Mouse (Mus musculus): ENCODE measurements at regions not wholly inside any gene's neighbourhood (a gene's known extent, or its start where the extent isn't known, plus 50 kb on each side); places are given as distances from the start of the nearest gene placed in this dataset.
"Not testable (repeated sequence)": the region's sequence is repeated elsewhere in the genome, so short reads cannot be mapped to it uniquely, and the experiment has no call there.

- H3K9me3 ChIP-seq (replicated peaks; ENCODE audit: control insufficient read depth, low read length) = no peaks in the 10 kb centered on the region
- H3K27ac ChIP-seq (ENCODE audit: low read length) = no peak overlapping the region
- no peak overlapping the region for H3K4me3 ChIP-seq (ENCODE audit: low read depth, low read length)
- WGBS (ENCODE audit: insufficient replicate concordance) = 61% methylated on average over 1 of the region's 1 CpGs
- ATAC-seq (ENCODE audit: low read depth) = no peak
- no peak overlapping the region for H3K9ac ChIP-seq (ENCODE audit: low read depth, low read length)
- no peak overlapping the region for H3K4me2 ChIP-seq (ENCODE audit: low read depth, low read length)
- no peaks in the 10 kb centered on the region for H3K4me1 ChIP-seq (ENCODE audit: control insufficient read depth, low read depth, low read length)
- H3K27me3 ChIP-seq (ENCODE audit: control insufficient read depth, insufficient read depth, low read depth, low read length) = no peaks in the 10 kb centered on the region
- H3K36me3 ChIP-seq (ENCODE audit: control insufficient read depth, insufficient read depth) = no peaks in the 10 kb centered on the region
Measured at GRCm38 (mm10) chr6:16365450-16365849, 532.8 kb downstream of the Tfec start.

GRCm38 (mm10) chr6:16362057-16362456 is 536.2 kb downstream of the Tfec start:
- no peak overlapping the region for H3K9ac ChIP-seq (ENCODE audit: low read depth, low read length)
- H3K36me3 ChIP-seq (ENCODE audit: control insufficient read depth, insufficient read depth) = no peaks in the 10 kb centered on the region
- no peaks in the 10 kb centered on the region for H3K4me1 ChIP-seq (ENCODE audit: control insufficient read depth, low read depth, low read length)
- no peak for ATAC-seq (ENCODE audit: low read depth)
- no peaks in the 10 kb centered on the region for H3K9me3 ChIP-seq (replicated peaks; ENCODE audit: control insufficient read depth, low read length)
- no peak overlapping the region for H3K4me3 ChIP-seq (ENCODE audit: low read depth, low read length)
- no peak overlapping the region for H3K4me2 ChIP-seq (ENCODE audit: low read depth, low read length)
- H3K27me3 ChIP-seq (ENCODE audit: control insufficient read depth, insufficient read depth, low read depth, low read length) = no peaks in the 10 kb centered on the region
- 47% methylated on average over 4 of the region's 4 CpGs for WGBS (ENCODE audit: insufficient replicate concordance)
- H3K27ac ChIP-seq (ENCODE audit: low read length) = no peak overlapping the region

GRCm38 (mm10) chr6:16359881-16360711 is 538.1 kb downstream of the Tfec start:
- H3K36me3 ChIP-seq (ENCODE audit: control insufficient read depth, insufficient read depth); H3K9me3 ChIP-seq (replicated peaks; ENCODE audit: control insufficient read depth, low read length); H3K27ac ChIP-seq (ENCODE audit: low read length); H3K9ac ChIP-seq (ENCODE audit: low read depth, low read length); H3K27me3 ChIP-seq (ENCODE audit: control insufficient read depth, insufficient read depth, low read depth, low read length); ATAC-seq (ENCODE audit: low read depth); H3K4me3 ChIP-seq (ENCODE audit: low read depth, low read length); H3K4me2 ChIP-seq (ENCODE audit: low read depth, low read length); H3K4me1 ChIP-seq (ENCODE audit: control insufficient read depth, low read depth, low read length): not testable (repeated sequence)
- WGBS (ENCODE audit: insufficient replicate concordance) = 30% methylated on average over 7 of the region's 25 CpGs

GRCm38 (mm10) chr6:16359464-16359863 is 538.8 kb downstream of the Tfec start:
- Histone ChIP-seq H3K4me1 (ENCODE audit: control insufficient read depth, low read depth, low read length) (no peaks in the 10 kb centered on the region), H3K4me3 (ENCODE audit: low read depth, low read length) (peak overlapping the region; percentile 11; the same call in 1 of the 2 replicates), H3K4me2 (ENCODE audit: low read depth, low read length) (no peak overlapping the region), H3K9ac (ENCODE audit: low read depth, low read length) (no peak overlapping the region), H3K27ac (ENCODE audit: low read length) (no peak overlapping the region), H3K36me3 (ENCODE audit: control insufficient read depth, insufficient read depth) (no peaks in the 10 kb centered on the region), H3K27me3 (ENCODE audit: control insufficient read depth, insufficient read depth, low read depth, low read length) (no peaks in the 10 kb centered on the region), H3K9me3 (replicated peaks; ENCODE audit: control insufficient read depth, low read length) (no peaks in the 10 kb centered on the region)
- ATAC-seq (ENCODE audit: low read depth) = no peak
- WGBS (ENCODE audit: insufficient replicate concordance) = 54% methylated on average over 7 of the region's 7 CpGs

- Histone ChIP-seq H3K9ac (ENCODE audit: low read depth, low read length) (no peak overlapping the region), H3K4me2 (ENCODE audit: low read depth, low read length) (no peak overlapping the region), H3K27me3 (ENCODE audit: control insufficient read depth, insufficient read depth, low read depth, low read length) (no peaks in the 10 kb centered on the region), H3K27ac (ENCODE audit: low read length) (no peak overlapping the region), H3K4me3 (ENCODE audit: low read depth, low read length) (no peak overlapping the region), H3K36me3 (ENCODE audit: control insufficient read depth, insufficient read depth) (no peaks in the 10 kb centered on the region), H3K4me1 (ENCODE audit: control insufficient read depth, low read depth, low read length) (no peaks in the 10 kb centered on the region), H3K9me3 (replicated peaks; ENCODE audit: control insufficient read depth, low read length) (no peaks in the 10 kb centered on the region)
- 39% methylated on average over 8 of the region's 8 CpGs for WGBS (ENCODE audit: insufficient replicate concordance)
- no peak for ATAC-seq (ENCODE audit: low read depth)
Measured at GRCm38 (mm10) chr6:16333638-16334037, 564.6 kb downstream of the Tfec start.

- 76% methylated on average over 15 of the region's 15 CpGs for WGBS (ENCODE audit: insufficient replicate concordance)
- H3K4me1 ChIP-seq (ENCODE audit: control insufficient read depth, low read depth, low read length) = no peaks in the 10 kb centered on the region
- no peak overlapping the region for H3K4me3 ChIP-seq (ENCODE audit: low read depth, low read length)
- no peak overlapping the region for H3K27ac ChIP-seq (ENCODE audit: low read length)
- no peak overlapping the region for H3K4me2 ChIP-seq (ENCODE audit: low read depth, low read length)
- no peaks in the 10 kb centered on the region for H3K36me3 ChIP-seq (ENCODE audit: control insufficient read depth, insufficient read depth)
- H3K9me3 ChIP-seq (replicated peaks; ENCODE audit: control insufficient read depth, low read length) = no peaks in the 10 kb centered on the region
- no peak overlapping the region for H3K9ac ChIP-seq (ENCODE audit: low read depth, low read length)
- ATAC-seq (ENCODE audit: low read depth) = no peak
- H3K27me3 ChIP-seq (ENCODE audit: control insufficient read depth, insufficient read depth, low read depth, low read length) = peaks cover 8% of the 10 kb centered on the region; the same call in 1 of the 2 replicates
Measured at GRCm38 (mm10) chr6:16314305-16315010, 583.8 kb downstream of the Tfec start.

- Histone ChIP-seq H3K4me2 (ENCODE audit: low read depth, low read length) (no peak overlapping the region), H3K4me3 (ENCODE audit: low read depth, low read length) (no peak overlapping the region), H3K9me3 (replicated peaks; ENCODE audit: control insufficient read depth, low read length) (no peaks in the 10 kb centered on the region), H3K9ac (ENCODE audit: low read depth, low read length) (no peak overlapping the region), H3K4me1 (ENCODE audit: control insufficient read depth, low read depth, low read length) (no peaks in the 10 kb centered on the region), H3K27me3 (ENCODE audit: control insufficient read depth, insufficient read depth, low read depth, low read length) (peaks cover 8% of the 10 kb centered on the region; the same call in 1 of the 2 replicates), H3K36me3 (ENCODE audit: control insufficient read depth, insufficient read depth) (no peaks in the 10 kb centered on the region), H3K27ac (ENCODE audit: low read length) (no peak overlapping the region)
- no peak for ATAC-seq (ENCODE audit: low read depth)
- WGBS (ENCODE audit: insufficient replicate concordance) = 31% methylated on average over 1 of the region's 1 CpGs
Measured at GRCm38 (mm10) chr6:16312915-16313314, 585.3 kb downstream of the Tfec start.

- H3K36me3 ChIP-seq (ENCODE audit: control insufficient read depth, insufficient read depth) = no peaks in the 10 kb centered on the region
- no peak overlapping the region for H3K9ac ChIP-seq (ENCODE audit: low read depth, low read length)
- H3K27ac ChIP-seq (ENCODE audit: low read length) = no peak overlapping the region
- no peak for ATAC-seq (ENCODE audit: low read depth)
- no peak overlapping the region for H3K4me3 ChIP-seq (ENCODE audit: low read depth, low read length)
- 41% methylated on average over 8 of the region's 8 CpGs for whole genome bisulfite sequencing (ENCODE audit: insufficient replicate concordance)
- H3K27me3 ChIP-seq (ENCODE audit: control insufficient read depth, insufficient read depth, low read depth, low read length) = no peaks in the 10 kb centered on the region
- no peak overlapping the region for H3K4me2 ChIP-seq (ENCODE audit: low read depth, low read length)
- H3K4me1 ChIP-seq (ENCODE audit: control insufficient read depth, low read depth, low read length) = no peaks in the 10 kb centered on the region
- H3K9me3 ChIP-seq (replicated peaks; ENCODE audit: control insufficient read depth, low read length) = no peaks in the 10 kb centered on the region
Measured at GRCm38 (mm10) chr6:16283328-16284072, 563.0 kb downstream of the Mdfic start.
